Mouse (Mus musculus): Measurements from ENCODE around the gene Kif1b. TPM values are rescaled to one million over a fixed set of nuclear protein-coding genes. Genes with fewer than 3 reads are reported as not detected.

Gene Kif1b
- total and polyA plus RNA-seq, 3 experiments, result 8.8 to 20.2 (median 16.3) TPM

DNA sequence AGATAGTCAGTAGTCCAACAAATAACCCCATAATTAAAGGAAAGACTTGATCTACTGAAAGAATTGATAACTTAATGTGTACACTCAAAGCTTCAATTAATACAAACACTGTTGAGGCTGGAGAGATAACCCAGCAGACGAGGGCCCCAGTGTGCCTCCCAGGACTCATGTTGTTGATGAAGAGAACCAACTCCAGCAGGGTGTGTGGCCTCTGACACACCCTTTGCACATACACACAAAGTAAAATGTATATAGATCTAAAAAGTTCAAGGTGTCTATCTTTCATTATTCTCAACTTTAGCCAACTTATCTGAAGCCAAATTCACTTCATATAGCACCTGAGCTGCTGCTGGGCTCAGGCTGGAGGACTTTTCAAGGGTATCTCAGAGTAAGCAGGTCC, 110.3 kb downstream of the Kif1b start:
- Histone ChIP-seq H3K27me3 (ENCODE audit: control insufficient read depth in 1 of 2, insufficient read depth in 2 of 2, low read length in 2 of 2) (no peaks in the 10 kb centered on the region), H3K79me2 (ENCODE audit: control insufficient read depth, insufficient read depth, low read length, poor library complexity) (no peaks in the 10 kb centered on the region), H3K9me3 (replicated peaks; ENCODE audit: insufficient read depth, low read length) (no peaks in the 10 kb centered on the region), H3K9ac (ENCODE audit: control insufficient read depth, low read depth, low read length, poor library complexity, severe bottlenecking) (no peak overlapping the region), H3K4me1 (ENCODE audit: control insufficient read depth in 1 of 2, insufficient read depth in 2 of 2, low read length in 2 of 2) (no peaks in the 10 kb centered on the region), H3K27ac (ENCODE audit: control insufficient read depth, low read depth, low read length) (no peak overlapping the region), H3K36me3 (ENCODE audit: control insufficient read depth in 1 of 2, insufficient read depth in 2 of 2, low read length in 2 of 2) (no peaks in the 10 kb centered on the region), H3K4me3 (ENCODE audit: control insufficient read depth in 1 of 2, insufficient read depth in 1 of 2, low read depth in 2 of 2, low read length in 2 of 2) (no peak overlapping the region)
- no peak for TF ChIP-seq POLR2AphosphoS5 (IDR thresholded peaks at IDR 0.05; ENCODE audit: borderline replicate concordance, low read depth, low read length)
- TF ChIP-seq CHD2 (IDR thresholded peaks at IDR 0.05; ENCODE audit: low read length), result no peak
- no peak for TF ChIP-seq ZNF384 (IDR thresholded peaks at IDR 0.05; ENCODE audit: low read depth, low read length)
- no peak for TF ChIP-seq POLR2AphosphoS2 (IDR thresholded peaks at IDR 0.05; ENCODE audit: low read length)
- no peak for TF ChIP-seq MXI1 (IDR thresholded peaks at IDR 0.05; ENCODE audit: low read depth, low read length)
- no peak for TF ChIP-seq MYB (IDR thresholded peaks at IDR 0.05; ENCODE audit: low read depth, low read length)
- TF ChIP-seq TAL1 (IDR thresholded peaks at IDR 0.05; ENCODE audit: low read length), result no peak
- TF ChIP-seq RAD21 (IDR thresholded peaks at IDR 0.05; ENCODE audit: low read depth, low read length), result no peak
- no peak for TF ChIP-seq ZC3H11A (IDR thresholded peaks at IDR 0.05; ENCODE audit: low read depth, low read length)
- no peak for TF ChIP-seq ELF1 (IDR thresholded peaks at IDR 0.05; ENCODE audit: low read depth, low read length)
- no peak for TF ChIP-seq USF2 (IDR thresholded peaks at IDR 0.05; ENCODE audit: borderline replicate concordance in 1 of 2, insufficient read depth in 1 of 2, low read depth in 1 of 2, low read length in 2 of 2)
- TF ChIP-seq SIN3A (IDR thresholded peaks at IDR 0.05; ENCODE audit: low read length), result no peak
- no peak for TF ChIP-seq EP300 (IDR thresholded peaks at IDR 0.05; ENCODE audit: low read depth in 1 of 2, low read length in 2 of 2)
- no peak for DNase-seq (ENCODE audit: low read depth, low spot score)

- H3K9ac ChIP-seq (ENCODE audit: control insufficient read depth, low read depth, low read length, poor library complexity, severe bottlenecking), result no peak overlapping the region
- H3K4me1 ChIP-seq (ENCODE audit: control insufficient read depth in 1 of 2, insufficient read depth in 2 of 2, low read length in 2 of 2), result no peaks in the 10 kb centered on the region
- TF ChIP-seq GATA1 (IDR thresholded peaks at IDR 0.05; ENCODE audit: low read depth, low read length) (peak; percentile 71), NELFE (IDR thresholded peaks at IDR 0.05; ENCODE audit: low read depth, low read length) (no peak), JUND (IDR thresholded peaks at IDR 0.05; ENCODE audit: low read depth, low read length) (no peak), ZMIZ1 (IDR thresholded peaks at IDR 0.05; ENCODE audit: low read depth, low read length) (no peak), MAFK (IDR thresholded peaks at IDR 0.05; ENCODE audit: borderline replicate concordance, low read depth, low read length) (no peak), SIN3A (IDR thresholded peaks at IDR 0.05; ENCODE audit: low read length) (no peak), ETS1 (IDR thresholded peaks at IDR 0.05; ENCODE audit: low read depth, low read length) (peak; percentile 32; the same call in 1 of the 2 replicates), CHD2 (IDR thresholded peaks at IDR 0.05; ENCODE audit: low read length) (no peak), TBP (IDR thresholded peaks at IDR 0.05; ENCODE audit: low read depth, low read length) (no peak), EP300 (IDR thresholded peaks at IDR 0.05; ENCODE audit: low read depth in 1 of 2, low read length in 2 of 2) (peak in 1 of 2 experiments; percentile 22; a peak in 1 of 4 replicates)
- DNase-seq (ENCODE audit: low read depth, low spot score), result no peak
- H3K36me3 ChIP-seq (ENCODE audit: control insufficient read depth in 1 of 2, insufficient read depth in 2 of 2, low read length in 2 of 2), result no peaks in the 10 kb centered on the region
- H3K27me3 ChIP-seq (ENCODE audit: control insufficient read depth in 1 of 2, insufficient read depth in 2 of 2, low read length in 2 of 2), result no peaks in the 10 kb centered on the region
- no peak overlapping the region for H3K4me3 ChIP-seq (ENCODE audit: control insufficient read depth in 1 of 2, insufficient read depth in 1 of 2, low read depth in 2 of 2, low read length in 2 of 2)
- H3K27ac ChIP-seq (ENCODE audit: control insufficient read depth, low read depth, low read length), result no peak overlapping the region
- H3K79me2 ChIP-seq (ENCODE audit: control insufficient read depth, insufficient read depth, low read length, poor library complexity), result no peaks in the 10 kb centered on the region
- no peaks in the 10 kb centered on the region for H3K9me3 ChIP-seq (replicated peaks; ENCODE audit: insufficient read depth, low read length)
These were observed 116.4 kb downstream of the Kif1b start for GRCm38 (mm10) chr4:149191103-149191502.
